In genomic region chr1:178707925-178708351, GRCm38 (mm10) we compare ENCODE assay signal across 13 mouse cellular contexts.
DNase-seq lines count a peak whose midpoint lies in the region; ATAC-seq and TF ChIP-seq lines count a peak whose summit lies in the region.
"Had no signal": no experiment of that assay in that cellular context is flagged by ENCODE, and none has a peak within 500 bp of the region (broad histone marks: within the 10 kb centered on the region; RNA-seq: fewer than 3 reads in every experiment).

No protein-coding gene starts in this region.

- DNase-seq in adrenal gland, adult 18-20 months (ENCODE audit: low spot score in 2 of 2) = peak; percentile 27 to 40
- no peak for DNase-seq in intestine, embryonic 14.5 days (ENCODE audit: low spot score)
- DNase-seq in kidney, postnatal 0 days (ENCODE audit: low spot score) = peak; percentile 92
- DNase-seq in ovary, postnatal 36 days (ENCODE audit: low spot score) = peak; percentile 10
- no peak for DNase-seq in lung, postnatal 0 days (ENCODE audit: low spot score)
- no peak for DNase-seq in gastrocnemius, postnatal 36 days
- DNase-seq in cerebellum, adult 2 months = no peak
- DNase-seq: cerebellum, postnatal 25 days; gastrocnemius, postnatal 14 days; heart, postnatal 14 days; right cerebral cortex, adult 18-20 months had no signal

- no peak for TF ChIP-seq POLR2A in cerebellum, adult 2 months (IDR thresholded peaks at IDR 0.05; ENCODE audit: borderline replicate concordance, insufficient read depth, low read length)

- TF ChIP-seq EP300 in lung, postnatal 0 days (IDR thresholded peaks at IDR 0.05) = no peak

- 24% methylated on average over 7 of the region's 7 CpGs for WGBS in intestine, embryonic 14.5 days
- WGBS in kidney, postnatal 0 days = 12% methylated on average over 7 of the region's 7 CpGs
- WGBS in lung, postnatal 0 days = 34% methylated on average over 7 of the region's 7 CpGs
- 90% methylated on average over 7 of the region's 7 CpGs for WGBS in cerebellum, adult 2 months

- no peaks in the 10 kb centered on the region; the same call in 1 of the 2 replicates for H3K4me1 ChIP-seq in intestine, embryonic 14.5 days (replicated peaks; ENCODE audit: control insufficient read depth, insufficient read depth, low read length)
- no peaks in the 10 kb centered on the region for H3K4me1 ChIP-seq in kidney, postnatal 0 days (replicated peaks; ENCODE audit: insufficient read depth, low read length)
- no peaks in the 10 kb centered on the region for H3K4me1 ChIP-seq in lung, postnatal 0 days (ENCODE audit: insufficient read depth, low read depth, low read length)
- H3K4me1 ChIP-seq in cerebellum, adult 2 months (ENCODE audit: control insufficient read depth, insufficient read depth, low read length) = no peaks in the 10 kb centered on the region; the same call in 1 of the 2 replicates

- TF ChIP-seq CTCF in kidney, postnatal 0 days (IDR thresholded peaks at IDR 0.05; ENCODE audit: low read depth) = no peak
- TF ChIP-seq CTCF in lung, postnatal 0 days (IDR thresholded peaks at IDR 0.05) = no peak
- no peak for TF ChIP-seq CTCF in cerebellum, adult 2 months (IDR thresholded peaks at IDR 0.05; ENCODE audit: borderline replicate concordance, insufficient read depth, low read depth, low read length)

- H3K9me3 ChIP-seq in intestine, embryonic 14.5 days (ENCODE audit: control insufficient read depth, low read length) = no peaks in the 10 kb centered on the region
- H3K9me3 ChIP-seq in kidney, postnatal 0 days (replicated peaks; ENCODE audit: low read length) = no peaks in the 10 kb centered on the region
- no peaks in the 10 kb centered on the region for H3K9me3 ChIP-seq in lung, postnatal 0 days (ENCODE audit: low read length)
- H3K9me3 ChIP-seq: liver, embryonic 15.5 days had no signal

- no peak overlapping the region for H3K4me2 ChIP-seq in intestine, embryonic 14.5 days (ENCODE audit: low read length)
- no peak overlapping the region for H3K4me2 ChIP-seq in kidney, postnatal 0 days (ENCODE audit: low read length)
- no peak overlapping the region for H3K4me2 ChIP-seq in lung, postnatal 0 days (replicated peaks; ENCODE audit: low read depth, low read length)
- H3K4me2 ChIP-seq: liver, embryonic 15.5 days had no signal

- intact Hi-C loops in gastrocnemius, postnatal 36 days (cut with DNase I) = no loop called here

- H3K27ac ChIP-seq in intestine, embryonic 14.5 days (ENCODE audit: low read depth) = no peak overlapping the region
- no peak overlapping the region; the same call in 1 of the 2 replicates for H3K27ac ChIP-seq in kidney, postnatal 0 days
- no peak overlapping the region for H3K27ac ChIP-seq in lung, postnatal 0 days (ENCODE audit: low read length)
- H3K27ac ChIP-seq in cerebellum, adult 2 months (ENCODE audit: insufficient read depth, low read length) = no peak overlapping the region
- H3K27ac ChIP-seq: liver, embryonic 15.5 days had no signal

- no peaks in the 10 kb centered on the region for H3K36me3 ChIP-seq in intestine, embryonic 14.5 days (ENCODE audit: control insufficient read depth, insufficient read depth, low read length)
- H3K36me3 ChIP-seq in kidney, postnatal 0 days (ENCODE audit: insufficient read depth, low read length) = no peaks in the 10 kb centered on the region
- no peaks in the 10 kb centered on the region for H3K36me3 ChIP-seq in lung, postnatal 0 days (ENCODE audit: insufficient read depth, low read length)
- H3K36me3 ChIP-seq: liver, embryonic 15.5 days had no signal

- H3K4me3 ChIP-seq in intestine, embryonic 14.5 days (ENCODE audit: low read depth, low read length) = no peak overlapping the region
- no peak overlapping the region for H3K4me3 ChIP-seq in kidney, postnatal 0 days (replicated peaks; ENCODE audit: low read depth, low read length)
- H3K4me3 ChIP-seq in lung, postnatal 0 days (ENCODE audit: low read depth, low read length) = no peak overlapping the region
- H3K4me3 ChIP-seq in cerebellum, adult 2 months (replicated peaks; ENCODE audit: insufficient read depth, low read depth, low read length) = no peak overlapping the region
- H3K4me3 ChIP-seq: liver, embryonic 15.5 days had no signal

- no peak overlapping the region for H3K9ac ChIP-seq in intestine, embryonic 14.5 days (ENCODE audit: low read length)
- no peak overlapping the region for H3K9ac ChIP-seq in kidney, postnatal 0 days (ENCODE audit: low read depth, low read length)
- no peak overlapping the region for H3K9ac ChIP-seq in lung, postnatal 0 days (replicated peaks; ENCODE audit: low read depth)
- H3K9ac ChIP-seq: liver, embryonic 15.5 days had no signal

- no peaks in the 10 kb centered on the region for H3K27me3 ChIP-seq in intestine, embryonic 14.5 days (replicated peaks; ENCODE audit: control insufficient read depth, insufficient read depth, low read length)
- H3K27me3 ChIP-seq in kidney, postnatal 0 days (ENCODE audit: insufficient read depth, low read length) = no peaks in the 10 kb centered on the region
- no peaks in the 10 kb centered on the region for H3K27me3 ChIP-seq in lung, postnatal 0 days (replicated peaks; ENCODE audit: insufficient read depth, low read length)
- H3K27me3 ChIP-seq in cerebellum, adult 2 months (ENCODE audit: control insufficient read depth, insufficient read depth, low read length) = no peaks in the 10 kb centered on the region
- H3K27me3 ChIP-seq: liver, embryonic 15.5 days had no signal

- peak; percentile 76 for ATAC-seq in intestine, embryonic 14.5 days (replicated peaks; ENCODE audit: low FRiP score, low TSS enrichment, low read depth)
- ATAC-seq in kidney, postnatal 0 days (replicated peaks; ENCODE audit: low FRiP score, low read depth) = peak; percentile 85
- ATAC-seq in lung, postnatal 0 days = no peak
- ATAC-seq: forebrain, embryonic 16.5 days had no signal

Comparison
In these comparisons a context has a peak if more than half of its experiments do, and no peak if none do; other contexts are left out.
1. DNase-seq: peak in adrenal gland, adult 18-20 months (2 of 2), kidney, postnatal 0 days (single experiment) and ovary, postnatal 36 days (single experiment); none in intestine, embryonic 14.5 days (single experiment), lung, postnatal 0 days (single experiment), gastrocnemius, postnatal 36 days (0 of 2) and cerebellum, adult 2 months (0 of 2).